Mouse (Mus musculus) ES-E14 (cell line): ENCODE results near the gene Alx3. TPM values are rescaled to one million over a fixed set of nuclear protein-coding genes. Genes with fewer than 3 reads are reported as not detected.

Experiments
- DNase-seq: peaks from one replicate; pipeline ENCODE4 v3.0.0-alpha.2; 2013; ENCODE audit warnings: low read depth, low spot score
- H3K27ac ChIP-seq: 2 replicates; pipeline ENCODE4 v1.5.1; 2012; ENCODE audit warnings: low read depth, mild to moderate bottlenecking, low read length, moderate library complexity, mixed read lengths; ENCODE audit not compliant: poor library complexity, insufficient read depth, severe bottlenecking
- H3K36me3 ChIP-seq: 2 replicates; pipeline ENCODE4 v1.6.1; 2012; ENCODE audit warnings: mild to moderate bottlenecking, low read length, moderate library complexity, mixed read lengths; ENCODE audit not compliant: control insufficient read depth, poor library complexity, insufficient read depth, severe bottlenecking
- H3K4me1 ChIP-seq, 2 experiments: fragments of 150-350 bp in 1 of 2; sonication (generic) in 1 of 2; 2 replicates each; pipeline ENCODE4 v1.6.1; 2012; ENCODE audit warnings: low read length in 2 of 2, mild to moderate bottlenecking in 1 of 2, mixed read lengths in 1 of 2; ENCODE audit not compliant: control insufficient read depth in 2 of 2, insufficient read depth in 2 of 2, poor library complexity in 1 of 2
- H3K4me3 ChIP-seq, 2 experiments: fragments of 150-350 bp in 1 of 2; sonication (generic) in 1 of 2; 2 replicates each; pipeline ENCODE4 v1.5.1; 2012; ENCODE audit warnings: low read length in 2 of 2, low read depth in 1 of 2, mild to moderate bottlenecking in 1 of 2, mixed read lengths in 1 of 2; ENCODE audit not compliant: insufficient read depth in 1 of 2, poor library complexity in 1 of 2, severe bottlenecking in 1 of 2
- H3K9ac ChIP-seq: 2 replicates; pipeline ENCODE4 v1.6.1; 2012; ENCODE audit warnings: low read depth, mild to moderate bottlenecking, low read length, mixed read lengths; ENCODE audit not compliant: poor library complexity, insufficient read depth, severe bottlenecking
- H3K9me3 ChIP-seq: fragments of 150-350 bp; sonication (generic); 2 replicates; pipeline ENCODE4 v1.6.1; 2012; ENCODE audit warnings: low read depth, mild to moderate bottlenecking, low read length; ENCODE audit not compliant: control insufficient read depth, insufficient read depth
- CHD2 ChIP-seq: IDR thresholded peaks from 2 replicates; pipeline ENCODE4 v1.6.1; 2014; ENCODE audit warnings: mild to moderate bottlenecking, low read depth, low read length, inconsistent platforms
- HCFC1 ChIP-seq: IDR thresholded peaks from 2 replicates; pipeline ENCODE4 v1.6.1; 2012; ENCODE audit warnings: low read length, inconsistent platforms, borderline replicate concordance; ENCODE audit not compliant: insufficient read depth
- MAFK ChIP-seq: IDR thresholded peaks from 2 replicates; pipeline ENCODE4 v1.6.1; 2014; ENCODE audit warnings: mild to moderate bottlenecking, low read depth, low read length, inconsistent platforms; ENCODE audit not compliant: insufficient read depth
- ZC3H11A ChIP-seq: IDR thresholded peaks from 2 replicates; pipeline ENCODE4 v1.6.1; 2012; ENCODE audit warnings: low read depth, mild to moderate bottlenecking, inconsistent platforms, low read length, borderline replicate concordance
- ZNF384 ChIP-seq: IDR thresholded peaks from 2 replicates; pipeline ENCODE4 v1.6.1; 2012; ENCODE audit warnings: low read depth, low read length, inconsistent platforms
- in situ Hi-C, 2 experiments: fragments of 600-800 bp; cut with MboI; formaldehyde crosslinking; loops; one replicate each; pipeline ENCODE4 v1.15.1; 2025; ENCODE audit warnings: low sequenced_read_pairs in 2 of 2, inconsistent platforms in 1 of 2; ENCODE audit not compliant: unreplicated experiment in 2 of 2
- total RNA-seq: library from RNA; depleted of rRNA; stranded (reverse); fragments of 300-350 nt; gene quantifications from 2 replicates; pipeline ENCODE4 v1.2.3, GENCODE M21; 2012

The Alx3 gene
- total RNA-seq, 1 experiment, result 0.85 TPM

DNA sequence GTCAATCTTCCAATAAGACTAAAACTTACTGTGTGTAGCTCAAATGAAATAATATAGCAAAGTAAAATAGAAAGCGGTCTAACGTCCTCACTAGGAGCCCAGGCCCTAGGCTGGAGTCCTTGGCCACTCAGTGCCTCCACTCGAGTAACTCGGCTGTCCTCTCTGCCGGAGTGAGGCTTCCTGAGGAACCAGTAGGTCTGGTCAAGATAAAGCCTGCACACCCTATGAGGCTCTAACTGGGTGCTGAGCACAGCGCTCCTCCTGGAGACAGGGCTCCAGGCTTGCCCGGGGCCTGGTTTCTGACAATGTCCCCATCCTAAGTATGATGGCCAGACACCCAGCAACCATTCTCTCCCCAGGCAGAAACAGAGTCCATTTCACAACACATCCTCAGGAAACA, 27.7 kb downstream of the Alx3 start:
- no peaks in the 10 kb centered on the region for H3K9me3 ChIP-seq
- H3K36me3 ChIP-seq, result peaks cover 52% of the 10 kb centered on the region
- no peaks in the 10 kb centered on the region for H3K4me1 ChIP-seq
- no peak overlapping the region for H3K4me3 ChIP-seq
- no peak overlapping the region for H3K9ac ChIP-seq
- DNase-seq, result no peak
- in situ Hi-C loops, result no loop called here
- no peak overlapping the region for H3K27ac ChIP-seq
- TF ChIP-seq HCFC1, result no peak
- TF ChIP-seq CHD2, result no peak
- TF ChIP-seq ZNF384, result no peak
- no peak for TF ChIP-seq MAFK
- no peak for TF ChIP-seq ZC3H11A

DNA sequence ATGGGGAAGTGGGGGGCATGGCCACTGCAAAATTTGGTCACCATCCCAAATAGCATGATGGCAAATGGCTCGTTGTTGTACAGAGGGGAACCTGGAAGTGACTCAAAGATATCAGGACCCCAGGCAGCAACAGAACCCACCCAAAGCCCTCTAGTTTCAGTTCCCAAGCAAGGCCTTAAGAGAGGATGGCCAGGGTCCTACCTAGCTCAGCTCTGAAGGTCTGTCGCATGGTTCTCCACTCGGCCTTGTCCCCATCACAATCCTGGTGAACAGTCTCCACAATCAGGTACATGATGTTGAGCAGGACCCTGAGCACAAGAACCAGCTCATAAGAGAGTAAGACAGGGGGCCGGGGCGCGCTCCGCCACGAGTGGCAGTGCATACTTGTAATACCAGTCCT, 29.6 kb downstream of the Alx3 start:
- DNase-seq, result no peak
- Histone ChIP-seq H3K27ac (no peak overlapping the region), H3K4me3 (no peak overlapping the region), H3K9ac (no peak overlapping the region), H3K4me1 (no peaks in the 10 kb centered on the region), H3K36me3 (peaks cover 44% of the 10 kb centered on the region), H3K9me3 (no peaks in the 10 kb centered on the region)
- TF ChIP-seq ZNF384 (no peak), CHD2 (no peak), HCFC1 (no peak), MAFK (no peak), ZC3H11A (no peak)
- in situ Hi-C loops, result no loop called here

DNA sequence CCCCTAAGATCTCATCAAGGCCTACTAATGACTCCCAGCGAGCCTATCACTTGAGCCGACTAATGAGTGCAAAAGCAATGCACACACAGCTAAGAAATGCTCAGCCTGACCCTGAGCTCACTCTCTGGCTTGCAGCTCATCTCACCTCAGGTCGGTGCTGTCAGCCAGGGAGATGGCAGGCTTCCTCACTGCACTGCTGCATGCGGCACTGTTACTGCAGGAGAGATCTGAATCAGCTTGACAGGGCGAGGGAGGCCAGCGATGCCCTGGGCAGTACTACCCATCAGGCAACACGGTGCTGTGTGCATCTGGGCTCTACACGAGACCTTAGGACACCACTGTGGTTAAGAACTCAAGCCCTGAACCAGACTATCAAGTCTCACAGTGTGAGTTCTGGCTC, 30.7 kb downstream of the Alx3 start:
- DNase-seq, result no peak
- in situ Hi-C loops, result no loop called here
- no peak overlapping the region for H3K27ac ChIP-seq
- TF ChIP-seq ZNF384 (no peak), ZC3H11A (no peak)
- H3K4me1 ChIP-seq, result no peaks in the 10 kb centered on the region
- H3K4me3 ChIP-seq, result no peak overlapping the region
- peaks cover 38% of the 10 kb centered on the region for H3K36me3 ChIP-seq
- no peak overlapping the region for H3K9ac ChIP-seq
- no peaks in the 10 kb centered on the region for H3K9me3 ChIP-seq

DNA sequence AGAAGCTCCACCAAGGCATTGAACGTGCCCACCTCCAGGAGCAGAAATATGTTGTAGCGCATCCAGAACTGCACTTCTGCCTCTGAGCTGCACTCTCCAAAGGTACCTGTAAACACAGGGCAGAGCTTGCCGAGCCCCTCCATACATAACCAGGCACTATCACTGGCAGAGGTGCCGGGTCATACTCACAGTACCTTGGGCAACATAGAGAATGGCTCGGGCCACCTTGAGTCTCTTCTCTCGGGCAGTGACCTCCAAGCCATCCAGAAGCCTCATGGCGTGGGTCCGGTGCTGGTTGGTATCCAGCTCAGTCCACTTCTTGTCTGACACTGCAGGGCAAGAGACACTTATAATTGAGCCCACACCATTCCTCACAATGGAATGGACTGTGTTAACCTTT, 31.9 kb downstream of the Alx3 start:
- no peaks in the 10 kb centered on the region for H3K4me1 ChIP-seq
- DNase-seq, result no peak
- TF ChIP-seq ZNF384 (no peak), ZC3H11A (no peak), MAFK (no peak)
- H3K4me3 ChIP-seq, result no peak overlapping the region
- H3K9ac ChIP-seq, result no peak overlapping the region
- no peaks in the 10 kb centered on the region for H3K9me3 ChIP-seq
- peaks cover 29% of the 10 kb centered on the region for H3K36me3 ChIP-seq
- in situ Hi-C loops, result no loop called here
- no peak overlapping the region for H3K27ac ChIP-seq

DNA sequence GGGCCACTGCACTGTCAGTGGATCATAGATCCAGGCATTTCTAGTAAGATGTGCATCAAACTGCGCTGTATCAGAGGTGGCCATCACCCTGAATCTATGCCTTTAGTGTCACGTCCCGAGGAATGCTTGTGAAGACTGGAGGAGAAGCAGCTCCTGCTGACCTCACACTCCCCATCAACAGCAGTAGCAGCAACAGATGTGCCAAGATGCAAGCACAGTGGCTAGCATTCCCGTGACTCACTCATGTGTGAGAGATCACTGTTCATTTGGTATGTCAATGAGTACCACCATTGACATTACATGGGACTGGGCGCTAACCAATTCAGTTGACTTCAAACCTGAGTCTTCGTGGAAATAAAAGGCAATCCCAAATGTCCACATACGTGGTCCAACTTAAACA, 32.8 kb downstream of the Alx3 start:
- H3K27ac ChIP-seq, result no peak overlapping the region
- H3K9ac ChIP-seq, result no peak overlapping the region
- H3K4me3 ChIP-seq, result no peak overlapping the region
- H3K4me1 ChIP-seq, result no peaks in the 10 kb centered on the region
- H3K9me3 ChIP-seq, result no peaks in the 10 kb centered on the region
- peaks cover 28% of the 10 kb centered on the region for H3K36me3 ChIP-seq
- TF ChIP-seq HCFC1 (no peak), CHD2 (no peak), ZC3H11A (no peak), ZNF384 (no peak)
- DNase-seq, result no peak
- in situ Hi-C loops, result no loop called here
